Mouse (Mus musculus): ENCODE data around the gene Cpsf3. TPM values are rescaled to one million over a fixed set of nuclear protein-coding genes. Genes with fewer than 3 reads are reported as not detected.

Gene Cpsf3
- polyA plus RNA-seq (2012; rRNA removed): 21.9 and 23.1 TPM in 2 replicates

GRCm38 (mm10) chr12:21284761-21285441 lies at the start of gene Cpsf3:
TSS of gene Cpsf3 (plus strand) at chr12:21285391.

DNA sequence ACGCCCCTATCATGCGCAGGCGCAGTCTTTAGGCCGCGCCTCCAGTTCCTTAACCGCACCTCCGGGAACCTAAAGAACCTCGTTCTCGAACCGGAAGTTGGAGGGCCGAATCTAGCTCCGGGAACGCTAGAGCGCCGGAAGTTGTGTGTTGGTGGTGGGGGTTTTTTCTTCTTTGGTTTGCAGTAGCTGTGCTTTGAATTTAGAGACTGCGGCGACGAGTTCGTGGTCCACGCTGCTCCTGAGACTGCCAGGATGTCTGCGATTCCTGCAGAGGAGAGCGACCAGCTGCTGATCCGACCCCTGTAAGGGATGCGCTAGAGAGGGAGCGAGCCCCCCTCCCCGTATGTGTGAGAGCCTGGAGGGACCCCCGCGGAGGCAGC lies 1.0 kb downstream of the Cpsf3 start, which contains the start of gene Itgb1bp1:
Itgb1bp1 (minus strand) TSS at position 42 of the 380 bp plus-strand sequence.

GRCm38 (mm10) chr12:21315923-21316868 lies 31.0 kb downstream of the Cpsf3 start, which contains the start of gene Iah1:
TSS of gene Iah1 (plus strand) at chr12:21316389.

Other genes starting within 250 kb of the Cpsf3 start
- gene Itgb1bp1, start 893 bp downstream of the Cpsf3 start, polyA plus RNA-seq (2012; rRNA removed): 10.7 and 13.0 TPM in 2 replicates
- gene Iah1, start 31.0 kb downstream of the Cpsf3 start, polyA plus RNA-seq (2012; rRNA removed): 54.2 and 57.1 TPM in 2 replicates
- 8.2 and 8.8 TPM in 2 replicates for gene Adam17, start 88.2 kb downstream of the Cpsf3 start, polyA plus RNA-seq (2012; rRNA removed)
- 56.1 and 56.7 TPM in 2 replicates for gene Ywhaq, start 132.2 kb downstream of the Cpsf3 start, polyA plus RNA-seq (2012; rRNA removed)